ENCODE assay signal across 13 mouse cellular contexts in genomic region chr1:67795066-67795465, GRCm38 (mm10).
DNase-seq lines count a peak whose midpoint lies in the region; ATAC-seq and TF ChIP-seq lines count a peak whose summit lies in the region.
"Had no signal": no experiment of that assay in that cellular context is flagged by ENCODE, and none has a peak within 500 bp of the region (broad histone marks: within the 10 kb centered on the region; RNA-seq: fewer than 3 reads in every experiment).

No protein-coding gene starts in this region.

- H3K27ac ChIP-seq in forebrain, embryonic 16.5 days (ENCODE audit: low read length): no peak overlapping the region
- peak overlapping the region; percentile 49; the same call in 1 of the 2 replicates for H3K27ac ChIP-seq in neural tube, embryonic 13.5 days (replicated peaks)
- H3K27ac ChIP-seq in stomach, postnatal 0 days (replicated peaks): no peak overlapping the region
- H3K27ac ChIP-seq: left cerebral cortex, adult 2 months had no signal

- H3K9ac ChIP-seq in forebrain, embryonic 16.5 days (replicated peaks; ENCODE audit: low read depth, low read length): no peak overlapping the region
- H3K9ac ChIP-seq in neural tube, embryonic 13.5 days: no peak overlapping the region
- no peak overlapping the region for H3K9ac ChIP-seq in stomach, postnatal 0 days (ENCODE audit: low read length)
- H3K9ac ChIP-seq: lung, embryonic 14.5 days had no signal

- DNase-seq in frontal cortex, adult 2 months (ENCODE audit: extremely low spot score in 1 of 2, low spot score in 1 of 2): peak; percentile 9 to 12
- no peak for DNase-seq in frontal cortex, postnatal 14 days (ENCODE audit: low spot score in 2 of 2)
- DNase-seq in embryo, embryonic 10 days (ENCODE audit: low spot score): peak; percentile 60
- DNase-seq in urinary bladder, postnatal 10 days (ENCODE audit: low spot score): no peak
- DNase-seq in right cerebral cortex, adult 2 months (ENCODE audit: low spot score in 2 of 2): no peak
- no peak for DNase-seq in stomach, postnatal 0 days (ENCODE audit: low spot score)
- DNase-seq: cerebellum, adult 9-10 months; kidney, postnatal 14 days; lung, embryonic 14.5 days; spleen, adult 18-20 months had no signal

- ATAC-seq in forebrain, embryonic 16.5 days: peak; percentile 72
- ATAC-seq in neural tube, embryonic 13.5 days (ENCODE audit: low read depth): peak; percentile 78
- no peak for ATAC-seq in stomach, postnatal 0 days (ENCODE audit: low FRiP score, low TSS enrichment)

- H3K9me3 ChIP-seq in forebrain, embryonic 16.5 days (ENCODE audit: control insufficient read depth, low read length): no peaks in the 10 kb centered on the region
- no peaks in the 10 kb centered on the region for H3K9me3 ChIP-seq in neural tube, embryonic 13.5 days
- no peaks in the 10 kb centered on the region for H3K9me3 ChIP-seq in stomach, postnatal 0 days (ENCODE audit: control insufficient read depth, low read length)

- H3K4me1 ChIP-seq in forebrain, embryonic 16.5 days (replicated peaks; ENCODE audit: control insufficient read depth, insufficient read depth, low read length): no peaks in the 10 kb centered on the region
- peaks cover 5% of the 10 kb centered on the region for H3K4me1 ChIP-seq in neural tube, embryonic 13.5 days (replicated peaks)
- no peaks in the 10 kb centered on the region for H3K4me1 ChIP-seq in stomach, postnatal 0 days (replicated peaks; ENCODE audit: control insufficient read depth, insufficient read depth)

- TF ChIP-seq EP300 in stomach, postnatal 0 days (optimal IDR thresholded peaks at IDR 0.05): no peak

- no peak overlapping the region for H3K4me2 ChIP-seq in forebrain, embryonic 16.5 days (ENCODE audit: low read length)
- H3K4me2 ChIP-seq in neural tube, embryonic 13.5 days: no peak overlapping the region
- no peak overlapping the region for H3K4me2 ChIP-seq in stomach, postnatal 0 days (replicated peaks; ENCODE audit: low read depth)
- H3K4me2 ChIP-seq: lung, embryonic 14.5 days had no signal

- H3K27me3 ChIP-seq in forebrain, embryonic 16.5 days (replicated peaks; ENCODE audit: control insufficient read depth, insufficient read depth, low read length): no peaks in the 10 kb centered on the region
- peaks cover 20% of the 10 kb centered on the region for H3K27me3 ChIP-seq in neural tube, embryonic 13.5 days
- no peaks in the 10 kb centered on the region for H3K27me3 ChIP-seq in stomach, postnatal 0 days (ENCODE audit: control insufficient read depth, insufficient read depth, low read length)

- no peaks in the 10 kb centered on the region for H3K36me3 ChIP-seq in forebrain, embryonic 16.5 days (ENCODE audit: control insufficient read depth, insufficient read depth)
- H3K36me3 ChIP-seq in neural tube, embryonic 13.5 days: no peaks in the 10 kb centered on the region
- no peaks in the 10 kb centered on the region for H3K36me3 ChIP-seq in stomach, postnatal 0 days (ENCODE audit: control insufficient read depth, insufficient read depth, low read length)

- 7% methylated on average over 2 of the region's 2 CpGs for WGBS in forebrain, embryonic 16.5 days
- 5% methylated on average over 2 of the region's 2 CpGs for WGBS in neural tube, embryonic 13.5 days
- WGBS in stomach, postnatal 0 days: 32% methylated on average over 2 of the region's 2 CpGs

- H3K4me3 ChIP-seq in forebrain, embryonic 16.5 days (replicated peaks; ENCODE audit: low read length): no peak overlapping the region
- H3K4me3 ChIP-seq in neural tube, embryonic 13.5 days: no peak overlapping the region
- no peak overlapping the region for H3K4me3 ChIP-seq in stomach, postnatal 0 days (ENCODE audit: low read depth, low read length)
- H3K4me3 ChIP-seq: left cerebral cortex, adult 2 months had no signal

- no peak for TF ChIP-seq CTCF in stomach, postnatal 0 days (IDR thresholded peaks at IDR 0.05; ENCODE audit: low read depth)

Comparison
In these comparisons a context has a peak if more than half of its experiments do, and no peak if none do; other contexts are left out.
1. DNase-seq: peak in frontal cortex, adult 2 months (2 of 2) and embryo, embryonic 10 days (single experiment); none in frontal cortex, postnatal 14 days (0 of 2), urinary bladder, postnatal 10 days (single experiment), right cerebral cortex, adult 2 months (0 of 2) and stomach, postnatal 0 days (single experiment).